Mouse (Mus musculus): ENCODE data around the gene Rpl9.

The Rpl9 gene

DNA sequence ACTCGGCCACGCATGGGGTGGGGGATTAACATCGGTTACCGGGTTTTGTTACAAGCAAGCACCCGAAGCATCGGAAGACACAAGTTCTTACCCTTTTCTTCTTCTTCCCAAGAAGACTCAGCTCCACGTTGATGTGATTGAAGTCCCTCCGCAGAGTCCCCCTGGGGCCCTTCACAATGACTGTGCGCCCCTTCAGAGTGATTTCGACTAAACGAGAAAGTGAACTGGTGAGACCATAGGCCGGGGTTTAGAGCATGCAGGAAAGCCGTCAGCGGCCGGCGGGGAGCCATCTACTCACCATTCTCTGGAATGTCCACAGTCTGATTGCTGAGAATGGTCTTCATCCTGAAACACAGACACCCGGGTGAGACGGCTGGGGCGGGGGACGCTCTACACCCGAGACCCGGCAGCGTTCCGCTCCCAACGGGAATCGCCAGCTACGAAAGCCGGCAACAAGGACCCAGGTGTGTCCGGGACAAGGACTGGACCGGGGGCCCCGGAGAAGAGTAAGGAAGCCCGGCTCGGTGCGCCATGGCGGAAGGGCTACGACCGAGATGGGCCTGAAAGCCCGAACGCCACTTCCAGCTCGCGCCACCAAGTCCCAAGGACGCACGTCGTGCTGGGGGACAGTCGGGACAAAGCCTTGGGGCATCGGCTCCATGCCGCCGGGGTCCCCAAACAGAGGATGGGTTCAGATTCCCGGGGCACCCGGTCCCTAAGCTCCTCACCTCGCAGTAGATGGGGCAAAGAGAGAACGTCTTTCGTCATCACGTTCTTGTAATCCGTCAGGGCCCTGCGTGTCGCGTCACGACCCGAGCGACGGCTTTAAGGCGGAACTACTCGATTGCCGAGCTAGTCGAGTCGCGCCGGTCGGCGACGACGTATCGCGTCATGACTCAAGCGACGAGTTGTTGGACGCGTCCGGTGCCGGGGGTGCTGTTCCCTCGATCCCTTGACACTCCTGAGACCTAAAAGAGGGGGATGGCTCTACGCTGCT is at the start of gene Rpl9, which contains the start of gene Lias:
Gene Rpl9 (minus strand): TSS at position 797 of the 997 bp plus-strand sequence.
Gene Lias (plus strand): TSS at position 850 of the 997 bp plus-strand sequence.
- peak; percentile 98 for DNase-seq

DNA sequence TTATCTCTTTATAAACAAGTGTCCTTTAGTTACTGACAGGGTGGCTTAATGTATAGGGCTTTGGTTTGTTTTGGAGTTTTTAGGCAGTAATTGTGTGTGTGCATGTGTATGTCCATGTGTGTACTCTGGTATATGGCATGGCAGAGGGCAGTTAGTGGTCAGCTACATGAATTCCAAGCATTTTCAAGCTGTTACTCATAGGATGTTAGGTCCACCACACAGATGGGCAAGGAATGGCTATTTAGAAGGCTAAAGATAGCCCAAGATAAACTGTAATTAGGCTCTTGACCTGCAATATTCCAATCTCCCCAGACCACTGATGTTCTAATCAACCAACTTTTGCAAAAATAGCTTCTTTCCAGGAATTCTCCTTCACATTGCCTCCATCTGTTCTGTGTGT is 46.8 kb upstream of the Rpl9 start:
- DNase-seq, result no peak

GRCm38 (mm10) chr5:65435806-65436561 is 44.7 kb upstream of the Rpl9 start, which contains the start of gene Ugdh:
Gene Ugdh (minus strand): TSS chr5:65435949.
- peak; percentile 97 for DNase-seq

- DNase-seq, result no peak
These were observed 44.1 kb upstream of the Rpl9 start for GRCm38 (mm10) chr5:65435363-65435805.

DNA sequence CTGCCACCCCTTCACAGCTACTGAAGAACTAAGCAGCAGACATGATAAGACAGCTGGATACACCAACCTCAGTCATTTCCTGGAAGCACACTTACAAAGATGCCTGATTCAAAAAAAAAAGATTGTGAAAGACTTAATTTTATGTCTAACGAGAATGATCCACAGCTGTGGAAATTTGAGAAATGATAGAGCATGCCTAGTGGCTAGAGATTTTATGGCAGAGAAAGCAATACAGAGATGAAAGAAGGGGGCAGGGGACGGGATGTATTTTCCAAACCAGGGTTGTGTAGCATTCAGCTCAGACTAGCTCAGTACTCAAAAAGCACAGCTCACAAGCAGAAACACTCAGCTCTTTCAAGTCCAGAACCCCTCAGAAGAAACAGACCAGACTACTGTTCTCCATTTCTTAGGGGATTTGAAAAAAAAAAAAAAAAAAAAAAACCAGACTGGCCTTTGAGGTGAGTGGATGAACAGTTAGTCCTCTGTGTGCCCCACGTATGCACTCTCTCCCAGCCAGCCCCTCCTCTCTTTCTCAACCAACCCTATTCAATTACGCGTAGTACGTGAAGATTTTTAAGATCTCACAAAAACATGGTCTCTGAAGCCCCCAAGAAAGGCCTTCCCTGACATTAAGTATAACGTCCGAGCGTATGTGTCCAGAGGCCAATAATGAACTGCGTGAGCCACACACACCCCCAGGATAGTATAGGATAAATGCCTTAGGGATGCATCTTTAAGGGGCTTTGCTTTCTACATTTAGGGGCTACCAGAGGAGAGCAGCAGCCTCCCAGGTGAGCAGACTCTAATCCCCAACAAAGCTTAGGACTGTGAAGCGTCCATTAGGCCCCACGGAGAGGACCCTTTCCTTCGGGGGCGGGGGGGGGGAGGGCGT is 43.5 kb upstream of the Rpl9 start:
- DNase-seq, result no peak

DNA sequence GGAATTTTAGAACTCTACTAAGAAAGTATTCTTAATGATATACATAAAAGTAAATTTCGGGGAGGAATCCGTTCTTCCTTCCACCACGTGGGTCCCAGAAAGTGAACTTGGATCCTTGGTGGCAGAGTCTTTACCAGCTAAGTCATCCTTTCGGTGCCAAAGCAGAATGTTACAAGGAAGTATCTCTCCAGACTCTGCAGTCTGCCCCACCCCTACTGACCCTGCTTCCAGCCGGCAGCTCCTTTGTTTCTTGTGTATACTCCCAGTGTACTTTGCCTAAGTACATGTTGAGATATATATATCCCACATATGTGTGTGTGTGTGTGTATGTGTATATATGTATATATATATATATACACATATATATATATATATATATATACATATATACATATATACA is 38.2 kb upstream of the Rpl9 start:
- DNase-seq, result no peak

DNA sequence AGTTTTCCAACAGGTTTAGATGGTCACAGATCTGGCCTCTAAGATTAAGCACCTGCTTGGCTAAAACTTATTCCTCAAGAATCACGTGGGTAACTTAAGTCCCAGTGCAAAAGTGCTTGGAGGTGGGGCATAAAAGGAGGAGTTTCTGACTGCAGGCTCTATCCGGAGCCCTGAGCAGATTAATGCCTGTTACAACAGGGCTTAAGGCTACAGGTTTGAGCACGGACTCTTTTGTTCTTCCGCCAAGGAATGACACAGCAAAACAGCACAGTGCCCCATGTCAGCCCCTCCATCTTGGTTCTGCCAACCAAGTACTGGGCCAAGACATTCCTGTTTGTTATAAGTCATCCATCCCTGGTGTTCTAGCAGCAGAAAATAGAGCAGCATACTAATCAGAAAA is 37.1 kb upstream of the Rpl9 start:
- DNase-seq, result no peak

DNA sequence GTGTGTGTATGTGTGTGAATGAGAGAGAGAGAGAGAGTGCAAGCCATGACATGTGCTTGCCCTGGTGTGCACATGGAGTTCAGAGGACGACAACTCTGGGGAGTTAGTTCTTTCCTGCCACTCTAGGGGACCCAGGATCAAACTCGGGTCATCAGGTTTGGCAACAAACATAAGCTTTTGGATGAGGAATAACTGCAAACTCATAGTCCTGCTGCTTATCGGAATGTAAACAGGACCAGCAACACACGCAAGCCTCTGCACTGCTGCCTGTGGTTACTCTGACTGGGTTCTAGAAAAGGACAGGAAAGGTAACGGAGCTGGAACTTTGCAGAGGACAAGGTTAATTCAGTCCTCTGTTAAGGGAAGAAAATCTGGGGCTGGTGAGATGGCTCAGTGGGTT is 34.0 kb upstream of the Rpl9 start:
- no peak for DNase-seq

DNA sequence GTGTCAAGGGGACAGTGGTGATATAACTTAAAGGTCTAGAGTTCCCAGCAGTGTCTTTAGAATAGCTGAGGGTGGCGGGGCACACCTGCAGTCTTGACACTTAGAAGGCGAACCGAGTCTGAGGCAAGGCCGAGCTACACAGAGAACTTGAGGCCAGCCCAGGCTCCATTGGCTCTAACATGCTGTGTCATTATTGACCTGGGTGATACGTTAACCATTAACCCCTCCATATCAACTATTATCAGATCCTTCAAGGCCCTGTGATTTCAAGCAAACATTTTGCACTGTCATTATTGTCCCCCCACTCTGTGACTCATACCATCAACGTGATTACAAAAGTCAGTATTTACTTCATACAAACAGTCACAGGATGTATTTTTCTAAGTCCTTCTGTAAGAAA is 33.0 kb upstream of the Rpl9 start:
- DNase-seq, result no peak

GRCm38 (mm10) chr5:65422803-65423202 is 31.6 kb upstream of the Rpl9 start:
- no peak for DNase-seq

DNA sequence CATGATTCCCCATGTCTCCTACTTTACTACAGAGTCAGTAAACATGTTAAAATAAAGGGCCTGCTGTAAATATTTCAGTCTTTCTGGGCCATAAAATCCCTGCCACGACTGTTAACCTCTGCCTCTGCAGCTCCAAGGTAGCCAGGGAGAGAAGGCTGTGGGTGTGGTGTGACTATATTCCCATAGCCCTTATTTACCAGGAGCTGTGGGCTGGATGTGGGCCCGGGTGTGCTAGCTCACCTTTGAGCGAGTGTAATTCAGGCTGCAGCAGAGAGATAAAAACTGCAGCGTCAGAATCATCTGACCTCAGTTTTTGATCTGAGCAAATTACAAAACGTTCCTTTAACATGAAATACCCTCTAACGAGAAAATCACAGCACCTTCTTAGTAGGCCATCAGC is 29.6 kb upstream of the Rpl9 start:
- DNase-seq, result no peak

DNA sequence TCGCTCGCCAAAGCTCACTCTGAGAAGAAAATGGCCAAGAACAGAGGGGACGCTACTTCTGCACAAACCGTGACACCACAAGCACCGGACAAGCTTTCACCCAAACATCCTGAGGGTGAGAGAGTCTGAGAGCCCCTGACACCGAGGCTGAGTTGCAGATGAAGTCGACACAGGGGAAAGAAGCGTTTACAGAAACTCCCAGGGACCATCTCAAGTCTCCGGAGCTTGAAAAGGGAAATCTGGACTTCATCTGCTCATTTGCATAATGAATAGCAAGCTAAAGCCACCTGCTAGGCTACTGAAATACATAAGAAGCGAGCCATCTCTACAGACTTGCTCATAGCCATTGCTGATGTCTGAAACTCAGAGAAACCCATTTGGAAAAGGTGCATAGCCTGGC is 27.9 kb upstream of the Rpl9 start:
- no peak for DNase-seq

GRCm38 (mm10) chr5:65415653-65416458 is 24.6 kb upstream of the Rpl9 start:
- no peak for DNase-seq

DNA sequence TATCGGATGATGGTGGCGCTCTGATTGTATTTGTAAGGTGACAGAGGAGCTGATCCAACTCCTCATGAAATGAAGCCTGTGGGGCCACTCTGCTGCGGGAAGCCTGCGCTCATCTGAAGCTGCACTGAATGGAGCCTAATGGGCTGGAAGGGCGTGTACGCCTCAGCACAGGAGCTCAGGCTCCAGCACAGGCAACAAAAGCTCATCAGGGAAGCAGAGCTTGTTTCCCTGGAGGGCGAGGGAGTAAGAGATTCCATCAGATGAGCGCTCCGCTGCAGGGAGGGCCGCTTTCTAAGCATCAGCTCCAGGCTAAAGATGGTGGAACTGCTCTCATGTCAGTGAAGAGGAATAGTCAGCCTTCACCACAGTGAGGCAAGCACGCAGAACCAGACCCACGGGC is 16.7 kb upstream of the Rpl9 start:
- no peak for DNase-seq

DNA sequence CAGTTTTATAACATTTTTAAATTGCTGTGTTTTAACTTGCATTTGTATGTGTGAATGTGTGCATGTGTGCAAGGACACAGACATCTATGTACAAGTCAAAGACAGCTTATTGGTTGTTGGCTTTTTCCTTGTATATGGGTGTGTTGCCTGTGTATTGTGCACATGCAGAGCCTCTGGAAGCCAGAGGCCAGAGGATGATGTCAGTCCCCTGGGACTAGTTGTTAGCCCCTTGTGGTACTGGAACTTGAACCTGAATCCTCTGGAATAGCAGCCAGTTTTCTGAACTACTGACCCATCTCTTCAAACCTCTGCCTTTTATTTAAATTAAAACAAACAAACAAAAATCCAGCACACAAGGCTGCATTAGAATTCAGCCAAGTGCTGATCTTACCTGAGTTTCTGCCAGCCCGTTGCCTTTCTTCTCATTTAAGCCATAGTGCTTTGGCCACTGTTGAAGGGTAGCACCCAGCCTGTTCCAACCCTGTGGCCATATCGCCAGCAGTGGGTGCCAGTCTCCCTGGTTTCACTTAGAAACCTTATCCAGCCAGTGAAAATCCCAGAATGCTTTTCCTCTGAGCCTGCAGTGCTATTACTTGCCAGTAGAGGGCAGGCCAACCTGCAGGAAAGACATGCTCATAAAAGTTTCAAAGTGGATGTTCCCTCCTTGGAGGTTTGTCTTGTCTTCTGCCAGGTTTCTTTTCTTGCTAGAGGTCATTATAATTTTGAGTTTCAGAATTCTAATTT is 10.2 kb upstream of the Rpl9 start:
- peak; percentile 74 for DNase-seq

GRCm38 (mm10) chr5:65394425-65394824 is 3.2 kb upstream of the Rpl9 start:
- no peak for DNase-seq

GRCm38 (mm10) chr5:65391753-65392152 is 509 bp upstream of the Rpl9 start:
- no peak for DNase-seq

- no peak for DNase-seq
These were observed 4.0 kb downstream of the Rpl9 start for GRCm38 (mm10) chr5:65387008-65387867.

DNA sequence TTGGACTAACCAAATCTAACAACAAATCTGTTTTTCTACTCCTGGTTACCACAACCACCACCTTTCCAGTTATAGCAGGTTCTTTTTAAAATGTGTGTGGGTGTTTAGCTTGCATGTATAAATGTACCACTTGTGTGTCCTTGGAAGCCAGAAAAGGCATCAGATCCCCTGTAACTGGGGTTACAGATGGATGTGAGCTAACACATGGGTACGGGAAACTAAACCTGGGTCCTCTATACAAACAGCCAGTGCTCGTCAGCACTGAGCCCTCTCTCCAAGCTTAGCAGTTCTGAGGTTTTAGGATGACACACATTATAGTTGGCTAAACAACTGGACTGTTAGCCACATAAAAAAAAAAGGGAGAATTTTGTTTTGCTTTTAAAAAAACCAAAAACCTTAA is 5.5 kb downstream of the Rpl9 start:
- no peak for DNase-seq

GRCm38 (mm10) chr5:65374746-65375145 is 16.5 kb downstream of the Rpl9 start:
- DNase-seq, result no peak
